Mouse (Mus musculus): ENCODE results near the gene Tada2a. TPM values are rescaled to one million over a fixed set of nuclear protein-coding genes. Genes with fewer than 3 reads are reported as not detected.

Gene Tada2a
- polyA plus RNA-seq, 1 experiment from 2014 or later: 6.9 TPM

DNA sequence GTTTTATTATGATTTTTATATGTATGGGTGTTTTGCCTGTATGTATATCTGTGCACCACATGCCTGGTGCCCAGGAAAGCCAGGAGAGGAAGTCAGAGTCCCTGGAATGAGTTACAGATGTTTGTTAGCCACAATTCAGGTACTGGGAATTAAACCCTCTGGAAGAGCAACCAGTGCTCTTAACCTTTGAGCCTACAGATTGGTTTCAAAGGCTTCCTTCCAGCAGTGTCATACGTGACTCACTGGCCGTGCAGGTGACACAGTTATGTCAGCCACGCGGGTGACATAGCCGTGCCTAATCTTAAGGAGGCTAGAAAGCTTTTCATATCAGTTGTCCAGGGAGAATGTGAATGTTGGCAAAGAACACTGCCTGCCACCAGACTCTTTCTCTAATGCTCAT lies 95.7 kb downstream of the Tada2a start:
- H3K4me2 ChIP-seq: no peak overlapping the region
- no peak for ATAC-seq (ENCODE audit: insufficient read depth)
- no peak overlapping the region for H3K27ac ChIP-seq (replicated peaks)
- no peak overlapping the region for H3K4me3 ChIP-seq (replicated peaks)
- no peaks in the 10 kb centered on the region for H3K27me3 ChIP-seq
- no peak overlapping the region for H3K9ac ChIP-seq
- no peaks in the 10 kb centered on the region for H3K4me1 ChIP-seq (replicated peaks)
- H3K9me3 ChIP-seq (replicated peaks): no peaks in the 10 kb centered on the region
- 79% methylated on average over 5 of the region's 5 CpGs for WGBS (ENCODE audit: insufficient replicate concordance)
- peaks cover 28% of the 10 kb centered on the region for H3K36me3 ChIP-seq (replicated peaks)

DNA sequence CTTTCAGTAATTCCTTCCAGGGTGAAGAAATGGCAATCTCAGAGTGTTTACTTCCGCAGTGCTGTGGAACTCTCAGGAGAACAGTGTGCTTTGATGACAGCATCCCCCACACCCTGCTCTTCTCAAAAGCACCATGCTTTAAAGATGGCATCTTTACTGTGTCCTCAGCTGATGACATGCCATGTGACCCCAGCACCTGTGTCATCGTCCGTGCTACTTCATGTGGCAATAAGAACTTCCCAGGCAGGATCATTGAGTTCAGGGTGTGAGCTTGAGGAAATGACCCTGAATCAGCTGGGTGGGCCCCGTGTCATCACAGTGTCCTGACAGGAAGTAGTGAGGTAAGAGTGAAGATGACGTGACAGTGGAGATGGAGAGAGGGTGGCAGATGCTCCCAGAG lies 96.8 kb downstream of the Tada2a start:
- Histone ChIP-seq H3K9ac (no peak overlapping the region), H3K9me3 (replicated peaks) (no peaks in the 10 kb centered on the region), H3K4me2 (no peak overlapping the region), H3K27ac (replicated peaks) (no peak overlapping the region), H3K4me3 (replicated peaks) (no peak overlapping the region), H3K27me3 (no peaks in the 10 kb centered on the region), H3K4me1 (replicated peaks) (no peaks in the 10 kb centered on the region), H3K36me3 (replicated peaks) (peaks cover 38% of the 10 kb centered on the region)
- WGBS (ENCODE audit: insufficient replicate concordance): 67% methylated on average over 5 of the region's 5 CpGs
- ATAC-seq (ENCODE audit: insufficient read depth): no peak

DNA sequence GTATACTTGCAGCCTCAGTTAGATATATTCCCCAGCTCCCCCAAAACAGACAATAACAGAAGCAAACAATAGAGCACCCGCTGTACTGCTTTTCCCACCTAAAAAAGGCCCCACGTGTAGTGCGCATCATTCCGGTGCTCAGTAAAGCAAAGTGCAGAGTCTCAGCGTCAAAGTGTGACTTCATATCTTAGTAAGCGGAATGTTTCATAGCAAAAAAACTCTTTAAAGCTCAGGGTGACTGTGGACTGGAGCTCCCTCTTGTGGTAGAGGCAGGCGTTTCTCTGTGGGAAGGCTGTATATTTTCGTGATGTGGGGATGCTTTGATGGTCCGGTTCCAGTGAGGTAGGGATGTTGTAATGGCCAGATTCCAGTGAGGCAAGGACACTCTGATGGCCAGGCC lies 97.4 kb downstream of the Tada2a start:
- H3K4me1 ChIP-seq (replicated peaks): no peaks in the 10 kb centered on the region
- 48% methylated on average over 9 of the region's 9 CpGs for WGBS (ENCODE audit: insufficient replicate concordance)
- H3K4me3 ChIP-seq (replicated peaks): no peak overlapping the region
- H3K4me2 ChIP-seq: no peak overlapping the region
- no peak overlapping the region for H3K9ac ChIP-seq
- no peaks in the 10 kb centered on the region for H3K9me3 ChIP-seq (replicated peaks)
- H3K36me3 ChIP-seq (replicated peaks): peaks cover 44% of the 10 kb centered on the region
- ATAC-seq (ENCODE audit: insufficient read depth): no peak
- H3K27ac ChIP-seq (replicated peaks): no peak overlapping the region
- no peaks in the 10 kb centered on the region for H3K27me3 ChIP-seq

Other genes with a start within 250 kb of the Tada2a start
- 12.3 and 13.0 TPM in 2 replicates for gene Ddx52, start 187.5 kb downstream of the Tada2a start, polyA plus RNA-seq (2015; fragmentation: Nextera tagmentation; extraction: Ambion mirVana)
- gene Synrg, start 165.2 kb downstream of the Tada2a start, polyA plus RNA-seq (2015; fragmentation: Nextera tagmentation; extraction: Ambion mirVana): 5.2 and 5.4 TPM in 2 replicates
- gene Dusp14, start 60.3 kb downstream of the Tada2a start, polyA plus RNA-seq (2015; fragmentation: Nextera tagmentation; extraction: Ambion mirVana): 1.2 and 1.3 TPM in 2 replicates
- 5.4 and 5.5 TPM in 2 replicates for gene Acaca, start 72 bp upstream of the Tada2a start, polyA plus RNA-seq (2015; fragmentation: Nextera tagmentation; extraction: Ambion mirVana)
- not detected in 2 replicates for gene Gm11437, start 37.9 kb upstream of the Tada2a start, polyA plus RNA-seq (2015; fragmentation: Nextera tagmentation; extraction: Ambion mirVana)